Mouse (Mus musculus): ENCODE results near the gene Irak1bp1. TPM values are rescaled to one million over a fixed set of nuclear protein-coding genes. Genes with fewer than 3 reads are reported as not detected.

Gene Irak1bp1
- polyA plus RNA-seq (2012; rRNA removed), result 5.6 and 6.7 TPM in 2 replicates

GRCm38 (mm10) chr9:82829007-82829689 lies at the start of gene Irak1bp1:
Gene Irak1bp1 (plus strand): TSS chr9:82829540.
- DNase-seq, result no peak
- 12% methylated on average over 20 of the region's 20 CpGs for WGBS
- H3K27ac ChIP-seq (ENCODE audit: control insufficient read depth, insufficient read depth, low read length), result no peak within 1 kb of the TSS
- no peaks in the 10 kb centered on the region for H3K27me3 ChIP-seq (ENCODE audit: control insufficient read depth, insufficient read depth, low read length)
- no peak for TF ChIP-seq CTCF (IDR thresholded peaks at IDR 0.05; ENCODE audit: borderline replicate concordance, control insufficient read depth, extremely low read depth, insufficient read depth, low read length, poor library complexity)
- TF ChIP-seq POLR2A (IDR thresholded peaks at IDR 0.05; ENCODE audit: control insufficient read depth, extremely low read depth, insufficient read depth, low read length, poor library complexity), result no peak
- H3K4me1 ChIP-seq (replicated peaks; ENCODE audit: control insufficient read depth, insufficient read depth, low read length), result no peaks in the 10 kb centered on the region
- peak within 1 kb of the TSS; percentile 72 for H3K4me3 ChIP-seq (ENCODE audit: control insufficient read depth, insufficient read depth, low read length)
- H3K36me3 ChIP-seq (ENCODE audit: control insufficient read depth, insufficient read depth, low read length), result no peaks in the 10 kb centered on the region

- H3K27me3 ChIP-seq (ENCODE audit: control insufficient read depth, insufficient read depth, low read length), result no peaks in the 10 kb centered on the region
- WGBS, result 87% methylated on average over 9 of the region's 9 CpGs
- TF ChIP-seq CTCF (IDR thresholded peaks at IDR 0.05; ENCODE audit: borderline replicate concordance, control insufficient read depth, extremely low read depth, insufficient read depth, low read length, poor library complexity) (no peak), POLR2A (IDR thresholded peaks at IDR 0.05; ENCODE audit: control insufficient read depth, extremely low read depth, insufficient read depth, low read length, poor library complexity) (no peak)
- H3K4me3 ChIP-seq (ENCODE audit: control insufficient read depth, insufficient read depth, low read length), result no peak overlapping the region
- DNase-seq, result no peak
- no peaks in the 10 kb centered on the region for H3K36me3 ChIP-seq (ENCODE audit: control insufficient read depth, insufficient read depth, low read length)
- no peaks in the 10 kb centered on the region for H3K4me1 ChIP-seq (replicated peaks; ENCODE audit: control insufficient read depth, insufficient read depth, low read length)
- no peak overlapping the region for H3K27ac ChIP-seq (ENCODE audit: control insufficient read depth, insufficient read depth, low read length)
Observed at GRCm38 (mm10) chr9:82788375-82788774, 41.0 kb upstream of the Irak1bp1 start.

GRCm38 (mm10) chr9:82800360-82800759 lies 29.0 kb upstream of the Irak1bp1 start:
- no peaks in the 10 kb centered on the region for H3K4me1 ChIP-seq (replicated peaks; ENCODE audit: control insufficient read depth, insufficient read depth, low read length)
- H3K36me3 ChIP-seq (ENCODE audit: control insufficient read depth, insufficient read depth, low read length), result no peaks in the 10 kb centered on the region
- TF ChIP-seq CTCF (IDR thresholded peaks at IDR 0.05; ENCODE audit: borderline replicate concordance, control insufficient read depth, extremely low read depth, insufficient read depth, low read length, poor library complexity), result no peak
- TF ChIP-seq POLR2A (IDR thresholded peaks at IDR 0.05; ENCODE audit: control insufficient read depth, extremely low read depth, insufficient read depth, low read length, poor library complexity), result no peak
- 77% methylated on average over 8 of the region's 8 CpGs for WGBS
- H3K4me3 ChIP-seq (ENCODE audit: control insufficient read depth, insufficient read depth, low read length), result no peak overlapping the region
- no peak for DNase-seq
- H3K27ac ChIP-seq (ENCODE audit: control insufficient read depth, insufficient read depth, low read length), result no peak overlapping the region
- no peaks in the 10 kb centered on the region for H3K27me3 ChIP-seq (ENCODE audit: control insufficient read depth, insufficient read depth, low read length)

- no peak for DNase-seq
- H3K36me3 ChIP-seq (ENCODE audit: control insufficient read depth, insufficient read depth, low read length), result no peaks in the 10 kb centered on the region
- no peak overlapping the region for H3K27ac ChIP-seq (ENCODE audit: control insufficient read depth, insufficient read depth, low read length)
- no peaks in the 10 kb centered on the region for H3K4me1 ChIP-seq (replicated peaks; ENCODE audit: control insufficient read depth, insufficient read depth, low read length)
- H3K27me3 ChIP-seq (ENCODE audit: control insufficient read depth, insufficient read depth, low read length), result no peaks in the 10 kb centered on the region
- 27% methylated on average over 1 of the region's 1 CpGs for WGBS
- no peak overlapping the region for H3K4me3 ChIP-seq (ENCODE audit: control insufficient read depth, insufficient read depth, low read length)
- TF ChIP-seq POLR2A (IDR thresholded peaks at IDR 0.05; ENCODE audit: control insufficient read depth, extremely low read depth, insufficient read depth, low read length, poor library complexity) (no peak), CTCF (IDR thresholded peaks at IDR 0.05; ENCODE audit: borderline replicate concordance, control insufficient read depth, extremely low read depth, insufficient read depth, low read length, poor library complexity) (no peak)
Observed at GRCm38 (mm10) chr9:82807129-82807528, 22.2 kb upstream of the Irak1bp1 start.

GRCm38 (mm10) chr9:82807635-82808034 lies 21.7 kb upstream of the Irak1bp1 start:
- H3K27me3 ChIP-seq (ENCODE audit: control insufficient read depth, insufficient read depth, low read length), result no peaks in the 10 kb centered on the region
- 92% methylated on average over 5 of the region's 5 CpGs for WGBS

GRCm38 (mm10) chr9:82812172-82812963 lies 17.0 kb upstream of the Irak1bp1 start:
- no peak for DNase-seq
- no peak overlapping the region for H3K27ac ChIP-seq (ENCODE audit: control insufficient read depth, insufficient read depth, low read length)
- WGBS, result 89% methylated on average over 12 of the region's 12 CpGs
- TF ChIP-seq POLR2A (IDR thresholded peaks at IDR 0.05; ENCODE audit: control insufficient read depth, extremely low read depth, insufficient read depth, low read length, poor library complexity), result no peak
- no peak for TF ChIP-seq CTCF (IDR thresholded peaks at IDR 0.05; ENCODE audit: borderline replicate concordance, control insufficient read depth, extremely low read depth, insufficient read depth, low read length, poor library complexity)
- H3K27me3 ChIP-seq (ENCODE audit: control insufficient read depth, insufficient read depth, low read length), result no peaks in the 10 kb centered on the region
- H3K36me3 ChIP-seq (ENCODE audit: control insufficient read depth, insufficient read depth, low read length), result no peaks in the 10 kb centered on the region
- H3K4me3 ChIP-seq (ENCODE audit: control insufficient read depth, insufficient read depth, low read length), result no peak overlapping the region
- no peaks in the 10 kb centered on the region for H3K4me1 ChIP-seq (replicated peaks; ENCODE audit: control insufficient read depth, insufficient read depth, low read length)

More at GRCm38 (mm10) chr9:82807635-82808034, 21.7 kb upstream of the Irak1bp1 start:
- H3K4me3 ChIP-seq (ENCODE audit: control insufficient read depth, insufficient read depth, low read length), result no peak overlapping the region
- H3K27ac ChIP-seq (ENCODE audit: control insufficient read depth, insufficient read depth, low read length), result no peak overlapping the region
- no peaks in the 10 kb centered on the region for H3K4me1 ChIP-seq (replicated peaks; ENCODE audit: control insufficient read depth, insufficient read depth, low read length)
- TF ChIP-seq CTCF (IDR thresholded peaks at IDR 0.05; ENCODE audit: borderline replicate concordance, control insufficient read depth, extremely low read depth, insufficient read depth, low read length, poor library complexity) (no peak), POLR2A (IDR thresholded peaks at IDR 0.05; ENCODE audit: control insufficient read depth, extremely low read depth, insufficient read depth, low read length, poor library complexity) (no peak)
- DNase-seq, result no peak
- H3K36me3 ChIP-seq (ENCODE audit: control insufficient read depth, insufficient read depth, low read length), result no peaks in the 10 kb centered on the region
